Mouse (Mus musculus) cerebellum, postnatal 10 days (tissue): ENCODE results near the gene Pigc.

ENCODE experiments used
- DNase-seq, 2 experiments: peaks; one replicate each; pipeline ENCODE4 v3.0.0; 2021; ENCODE audit warnings: mixed read lengths in 2 of 2

The Pigc gene

GRCm38 (mm10) chr1:161968589-161969407 lies at the start of gene Pigc:
Pigc (plus strand) TSS chr1:161969186.
- DNase-seq, result peak; percentile 97

DNA sequence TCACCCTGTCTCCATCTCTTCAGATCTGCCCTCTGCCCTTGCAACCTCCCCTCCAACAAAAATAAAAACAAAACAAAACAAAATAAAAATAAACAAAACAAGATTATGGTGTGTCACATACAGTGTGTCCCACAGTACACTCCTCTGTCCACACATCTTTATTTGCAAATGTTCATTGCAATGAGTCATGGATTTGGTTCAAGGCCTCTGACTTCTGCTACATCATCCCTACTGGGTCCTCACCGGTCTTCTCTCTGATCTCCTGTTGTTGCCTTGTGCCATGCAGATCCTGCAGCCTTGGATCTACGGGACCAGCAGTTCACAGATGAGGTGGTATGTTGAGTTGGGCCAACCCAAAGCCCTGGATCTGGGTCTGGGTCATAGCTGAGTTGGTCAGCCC lies 49.4 kb upstream of the Pigc start:
- DNase-seq, result no peak

- DNase-seq, result no peak
Observed at GRCm38 (mm10) chr1:161920475-161921454, 48.2 kb upstream of the Pigc start.

DNA sequence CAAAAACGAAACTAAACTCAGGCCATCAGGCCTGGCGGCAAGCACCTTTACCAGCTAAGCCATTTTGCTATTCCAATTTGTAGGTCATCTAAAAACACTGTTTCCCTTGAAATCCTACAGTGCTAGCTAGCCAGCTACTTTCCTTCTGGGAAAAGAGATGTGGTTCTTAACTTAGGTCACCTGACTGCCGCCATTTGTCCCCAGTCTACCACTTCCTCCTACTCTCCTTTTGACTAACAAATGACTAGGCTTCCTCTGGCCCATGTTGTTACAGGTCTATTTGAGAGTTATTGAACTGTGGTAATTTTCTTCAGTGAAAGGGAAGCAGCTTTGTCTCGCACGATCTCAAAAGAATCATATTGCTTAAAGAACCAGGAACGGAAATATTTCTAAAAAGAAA lies 47.1 kb upstream of the Pigc start:
- DNase-seq, result no peak

- DNase-seq, result no peak
Observed at GRCm38 (mm10) chr1:161924321-161924720, 44.7 kb upstream of the Pigc start.

- DNase-seq, result peak; percentile 75 to 77
Observed at GRCm38 (mm10) chr1:161925281-161925805, 43.6 kb upstream of the Pigc start.

DNA sequence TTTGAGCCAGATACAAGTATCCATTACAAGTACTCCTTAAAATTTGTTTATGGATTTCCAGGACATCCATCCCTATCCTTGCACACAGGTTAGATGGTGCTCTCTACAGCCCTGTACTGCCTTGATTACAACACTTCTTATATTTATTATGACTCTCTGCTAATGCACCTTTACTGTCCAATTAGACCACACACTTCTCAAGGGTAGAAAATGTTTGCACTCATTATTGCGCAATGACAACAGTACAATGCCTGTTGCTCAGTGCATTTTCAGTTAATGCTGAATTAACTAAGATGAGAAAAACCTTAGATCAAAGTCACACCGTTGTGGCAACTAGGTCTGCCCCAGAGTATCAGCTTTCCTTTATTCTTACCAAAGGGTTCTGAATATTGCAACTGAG lies 41.0 kb upstream of the Pigc start:
- no peak for DNase-seq

DNA sequence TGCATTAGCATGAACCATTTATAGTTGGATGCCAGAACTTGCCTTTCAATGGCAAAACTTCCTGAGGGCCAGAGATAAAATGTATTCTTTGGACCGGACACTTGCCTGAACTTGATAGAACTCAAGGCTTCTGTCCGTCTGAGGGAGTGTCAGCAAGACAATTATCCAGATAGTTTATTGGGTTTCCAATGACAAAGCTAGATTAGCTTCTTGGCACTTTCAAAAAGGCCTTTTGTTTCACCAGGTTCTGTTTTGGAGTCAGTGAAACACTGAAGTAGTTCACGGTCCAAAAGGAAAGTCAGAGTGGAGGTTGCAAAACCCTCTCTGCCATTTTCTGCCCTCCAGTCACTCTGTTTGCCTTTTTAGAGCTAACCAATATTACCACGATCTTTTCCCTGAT lies 37.7 kb upstream of the Pigc start:
- DNase-seq, result no peak

GRCm38 (mm10) chr1:161931817-161932216 lies 37.2 kb upstream of the Pigc start:
- peak; percentile 11 to 23 for DNase-seq

- DNase-seq, result no peak
Observed at GRCm38 (mm10) chr1:161932286-161932685, 36.7 kb upstream of the Pigc start.

GRCm38 (mm10) chr1:161942082-161942481 lies 26.9 kb upstream of the Pigc start:
- DNase-seq, result no peak

DNA sequence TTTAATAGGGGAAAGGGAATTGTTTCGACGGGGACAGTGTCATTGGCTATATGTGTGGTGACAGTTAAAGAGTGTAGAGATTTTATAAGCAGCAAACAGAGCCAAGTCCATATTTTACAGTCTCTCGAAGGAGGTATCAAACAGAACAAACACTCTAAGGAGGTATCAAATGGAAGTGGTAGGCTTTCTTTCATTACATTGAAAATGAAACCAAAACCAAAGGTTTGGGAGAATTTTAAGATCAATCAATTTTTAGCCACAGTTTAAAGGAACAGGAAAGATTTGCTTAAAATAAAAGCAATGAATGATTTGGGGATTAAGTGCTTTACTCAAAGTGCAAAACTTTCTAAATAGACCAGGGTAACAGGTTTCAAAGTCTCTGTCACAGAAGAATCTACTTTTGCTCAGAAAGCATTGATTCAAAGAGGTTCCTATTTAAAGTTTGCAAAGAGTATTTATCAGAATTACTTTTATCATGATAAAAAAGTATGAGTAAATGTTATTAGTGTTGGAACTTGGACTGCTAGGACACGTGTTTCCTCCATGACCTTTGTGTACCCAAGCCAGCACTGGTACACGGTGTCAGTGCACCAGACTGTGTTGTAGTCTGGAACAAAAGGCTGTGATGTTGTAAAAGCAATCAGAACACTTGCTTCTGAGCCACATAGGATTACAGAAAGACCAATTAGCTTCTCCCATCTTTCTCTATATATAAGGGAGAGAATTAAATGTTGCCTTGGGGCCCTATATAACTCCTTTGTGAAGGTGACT lies 17.8 kb upstream of the Pigc start:
- DNase-seq, result no peak

GRCm38 (mm10) chr1:161952599-161952998 lies 16.4 kb upstream of the Pigc start:
- DNase-seq, result no peak

GRCm38 (mm10) chr1:161955846-161956245 lies 13.1 kb upstream of the Pigc start:
- DNase-seq, result no peak

DNA sequence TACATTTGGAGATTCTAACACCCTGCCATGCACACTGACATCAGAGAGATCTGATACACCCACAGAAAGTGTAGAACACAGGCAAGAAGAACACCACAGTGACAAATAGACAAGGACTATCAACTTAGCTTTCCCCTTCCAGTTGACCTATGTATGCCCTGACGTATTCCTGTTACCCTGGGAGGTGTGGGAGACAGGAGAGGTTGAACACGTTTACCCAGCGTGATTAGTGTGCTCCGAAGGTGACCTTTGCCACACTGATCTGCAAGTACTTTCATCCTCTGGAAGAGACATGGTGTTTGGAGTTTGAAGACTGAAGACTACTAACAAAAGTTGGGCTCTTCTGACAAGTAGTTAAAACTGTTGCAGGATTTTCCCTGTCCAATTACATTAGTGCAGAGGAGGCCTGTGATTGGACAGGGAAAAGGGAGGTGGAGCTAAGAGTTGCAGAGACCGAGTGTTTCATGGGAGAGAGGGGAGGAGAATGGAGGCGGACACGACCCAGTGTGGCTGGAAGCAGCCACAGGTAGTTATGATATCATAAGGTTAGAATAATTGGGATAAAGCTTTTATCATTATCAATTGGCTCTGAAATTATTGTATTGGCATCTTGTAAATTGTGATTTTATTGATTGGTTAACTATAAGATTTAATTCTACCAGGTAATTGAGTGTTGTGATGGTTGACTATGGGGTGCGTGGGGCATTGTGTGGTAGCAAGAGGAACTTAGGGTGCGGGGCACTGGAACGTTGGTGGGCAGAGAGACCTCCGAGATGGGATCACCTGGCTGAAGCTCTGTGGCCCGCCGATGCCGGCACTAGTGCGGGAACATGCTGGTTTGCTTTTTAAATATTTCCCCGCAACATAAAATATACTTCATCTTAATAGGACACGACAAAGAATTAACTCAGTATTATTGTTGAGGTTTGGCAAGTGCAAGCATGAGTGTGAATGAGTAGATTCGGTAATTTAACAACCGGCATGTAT lies 10.7 kb upstream of the Pigc start:
- DNase-seq, result no peak

- DNase-seq, result peak; percentile 58 to 66
Observed at GRCm38 (mm10) chr1:161962465-161963377, 6.3 kb upstream of the Pigc start.

GRCm38 (mm10) chr1:161967936-161968335 lies 1.1 kb upstream of the Pigc start:
- no peak for DNase-seq

GRCm38 (mm10) chr1:161970874-161971273 lies 1.9 kb downstream of the Pigc start:
- no peak for DNase-seq

- no peak for DNase-seq
Observed at GRCm38 (mm10) chr1:161972233-161972632, 3.2 kb downstream of the Pigc start.
